Comparison of ENCODE assay signal across 24 mouse cellular contexts in the genomic region with DNA sequence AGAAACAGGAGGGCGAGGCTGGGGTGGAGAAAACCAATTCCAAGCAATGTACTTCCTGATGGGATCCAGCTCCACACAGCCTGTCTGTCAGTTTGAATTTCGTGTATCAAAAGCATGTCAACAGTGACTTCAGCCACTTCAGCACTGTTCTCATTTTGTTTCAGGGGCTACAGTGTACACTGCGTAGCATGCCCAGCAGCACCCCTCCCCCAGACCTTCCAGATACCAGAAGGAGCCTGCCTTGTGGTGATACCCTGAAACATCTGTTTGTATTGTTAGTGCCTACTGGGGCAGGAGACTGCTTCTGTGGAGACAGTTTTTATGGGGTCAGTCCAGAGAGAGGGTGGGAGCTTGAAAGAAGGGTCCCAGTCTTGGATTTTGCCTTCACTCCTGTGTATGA. TPM values are rescaled to one million over a fixed set of nuclear protein-coding genes. Genes with fewer than 3 reads are reported as not detected.
DNase-seq lines count a peak whose midpoint lies in the region; ATAC-seq and TF ChIP-seq lines count a peak whose summit lies in the region.
"Had no signal": no experiment of that assay in that cellular context is flagged by ENCODE, and none has a peak within 500 bp of the region (broad histone marks: within the 10 kb centered on the region; RNA-seq: fewer than 3 reads in every experiment).

No protein-coding gene starts in this region.

- peak overlapping the region; percentile 72 for H3K27ac ChIP-seq in heart, embryonic 12.5 days (ENCODE audit: poor library complexity, severe bottlenecking)
- H3K27ac ChIP-seq in hindbrain, embryonic 11.5 days (ENCODE audit: low read depth, low read length), result no peak overlapping the region
- no peak overlapping the region for H3K27ac ChIP-seq in hindbrain, embryonic 14.5 days
- H3K27ac ChIP-seq in ES-Bruce4 (ENCODE audit: insufficient read depth, low read length), result 0 out of 2 replicates have a peak overlapping the region, but pooled peaks have one; percentile 4
- H3K27ac ChIP-seq in liver, postnatal 0 days (ENCODE audit: low read depth), result no peak overlapping the region
- H3K27ac ChIP-seq: embryonic facial prominence, embryonic 15.5 days; hindbrain, embryonic 12.5 days; layer of hippocampus, adult 2 months; limb, embryonic 15.5 days; liver, embryonic 15.5 days; stomach, postnatal 0 days had no signal

- H3K27me3 ChIP-seq in heart, embryonic 12.5 days (replicated peaks), result no peaks in the 10 kb centered on the region
- no peaks in the 10 kb centered on the region for H3K27me3 ChIP-seq in hindbrain, embryonic 11.5 days (ENCODE audit: control insufficient read depth, insufficient read depth, low read length)
- H3K27me3 ChIP-seq in hindbrain, embryonic 14.5 days (ENCODE audit: control insufficient read depth, insufficient read depth, low read length), result no peaks in the 10 kb centered on the region
- H3K27me3 ChIP-seq in E14TG2a.4 (ENCODE audit: insufficient read depth, low read length) (no peaks in the 10 kb centered on the region), ES-Bruce4 (ENCODE audit: control insufficient read depth, insufficient read depth, low read length, poor library complexity, severe bottlenecking) (no peaks in the 10 kb centered on the region)
- H3K27me3 ChIP-seq in liver, postnatal 0 days (ENCODE audit: insufficient read depth, low read length), result no peaks in the 10 kb centered on the region
- H3K27me3 ChIP-seq: embryonic facial prominence, embryonic 15.5 days; hindbrain, embryonic 12.5 days; limb, embryonic 15.5 days; liver, embryonic 15.5 days; Patski had no signal

- TF ChIP-seq CTCF in E14TG2a.4 (conservative IDR thresholded peaks at IDR 0.05; ENCODE audit: low read length), result no peak
- TF ChIP-seq CTCF in ES-Bruce4 (IDR thresholded peaks at IDR 0.05; ENCODE audit: low read depth, low read length), result no peak
- TF ChIP-seq CTCF in liver, postnatal 0 days (IDR thresholded peaks at IDR 0.05; ENCODE audit: low read depth), result no peak

- no peak for DNase-seq in heart, adult 18-20 months
- no peak for DNase-seq in hindbrain, embryonic 11.5 days (ENCODE audit: low spot score)
- no peak for DNase-seq in hindbrain, embryonic 14.5 days (ENCODE audit: low spot score)
- DNase-seq in urinary bladder, postnatal 4 days (ENCODE audit: low spot score in 2 of 2), result no peak
- DNase-seq in liver, postnatal 0 days, result no peak
- DNase-seq: adrenal gland, adult 8-10 months; cerebellum, adult 9-10 months; gastrocnemius, postnatal 36 days; kidney, adult 8-10 months; kidney, postnatal 14 days; layer of hippocampus, postnatal 36 days; right cerebral cortex, adult 18-20 months had no signal

- ATAC-seq in heart, embryonic 12.5 days (ENCODE audit: insufficient number of reproducible peaks, low FRiP score), result no peak
- 0 out of 2 replicates have a peak, but pooled peaks have one; percentile 35 for ATAC-seq in hindbrain, embryonic 11.5 days (ENCODE audit: low FRiP score)
- ATAC-seq in hindbrain, embryonic 14.5 days (ENCODE audit: low FRiP score), result no peak
- no peak for ATAC-seq in liver, postnatal 0 days
- ATAC-seq: lung, postnatal 0 days; midbrain, embryonic 16.5 days; Patski had no signal

- TF ChIP-seq EP300 in ES-Bruce4 (IDR thresholded peaks at IDR 0.05; ENCODE audit: insufficient read depth, low read depth, low read length), result no peak
- TF ChIP-seq EP300 in liver, postnatal 0 days (IDR thresholded peaks at IDR 0.05; ENCODE audit: low read depth), result no peak

- 0 out of 2 replicates have a peak overlapping the region, but pooled peaks have one; percentile 5 for H3K9ac ChIP-seq in heart, embryonic 12.5 days
- no peak overlapping the region for H3K9ac ChIP-seq in hindbrain, embryonic 11.5 days (ENCODE audit: low read depth, low read length)
- H3K9ac ChIP-seq in hindbrain, embryonic 14.5 days, result no peak overlapping the region
- no peak overlapping the region for H3K9ac ChIP-seq in ES-Bruce4 (ENCODE audit: low read depth, poor library complexity, severe bottlenecking)
- H3K9ac ChIP-seq in liver, postnatal 0 days (replicated peaks), result no peak overlapping the region
- H3K9ac ChIP-seq: embryonic facial prominence, embryonic 15.5 days; hindbrain, embryonic 12.5 days; limb, embryonic 15.5 days; liver, embryonic 15.5 days had no signal

- H3K4me1 ChIP-seq in heart, embryonic 12.5 days (replicated peaks), result peaks cover 65% of the 10 kb centered on the region
- H3K4me1 ChIP-seq in hindbrain, embryonic 11.5 days (replicated peaks; ENCODE audit: control insufficient read depth, insufficient read depth, low read length), result peaks cover 6% of the 10 kb centered on the region; the same call in 1 of the 2 replicates
- H3K4me1 ChIP-seq in hindbrain, embryonic 14.5 days (replicated peaks; ENCODE audit: control insufficient read depth, insufficient read depth, low read length), result no peaks in the 10 kb centered on the region
- H3K4me1 ChIP-seq in E14TG2a.4 (replicated peaks; ENCODE audit: low read depth, low read length), result peaks cover 83% of the 10 kb centered on the region
- peaks cover 11% of the 10 kb centered on the region for H3K4me1 ChIP-seq in ES-Bruce4 (ENCODE audit: control insufficient read depth, insufficient read depth, low read length)
- H3K4me1 ChIP-seq in liver, postnatal 0 days (ENCODE audit: insufficient read depth), result no peaks in the 10 kb centered on the region
- H3K4me1 ChIP-seq: liver, embryonic 15.5 days had no signal

- H3K36me3 ChIP-seq in heart, embryonic 12.5 days, result no peaks in the 10 kb centered on the region
- no peaks in the 10 kb centered on the region for H3K36me3 ChIP-seq in hindbrain, embryonic 11.5 days (ENCODE audit: control insufficient read depth, insufficient read depth, low read length)
- H3K36me3 ChIP-seq in hindbrain, embryonic 14.5 days (replicated peaks; ENCODE audit: control insufficient read depth, insufficient read depth), result no peaks in the 10 kb centered on the region
- H3K36me3 ChIP-seq in E14TG2a.4 (ENCODE audit: insufficient read depth, low read length) (peaks cover 5% of the 10 kb centered on the region), ES-Bruce4 (ENCODE audit: control insufficient read depth, insufficient read depth, low read length, poor library complexity, severe bottlenecking) (no peaks in the 10 kb centered on the region)
- H3K36me3 ChIP-seq in liver, postnatal 0 days (replicated peaks; ENCODE audit: insufficient read depth, low read length), result no peaks in the 10 kb centered on the region
- H3K36me3 ChIP-seq: embryonic facial prominence, embryonic 15.5 days; hindbrain, embryonic 12.5 days; limb, embryonic 15.5 days; liver, embryonic 15.5 days had no signal

- WGBS in heart, embryonic 12.5 days, result 22% methylated on average over 3 of the region's 3 CpGs
- WGBS in hindbrain, embryonic 11.5 days, result 62% methylated on average over 3 of the region's 3 CpGs
- 61% methylated on average over 3 of the region's 3 CpGs for WGBS in hindbrain, embryonic 14.5 days
- WGBS in liver, postnatal 0 days (ENCODE audit: insufficient replicate concordance), result 80% methylated on average over 3 of the region's 3 CpGs

- H3K4me3 ChIP-seq in heart, embryonic 12.5 days, result no peak overlapping the region
- H3K4me3 ChIP-seq in hindbrain, embryonic 11.5 days (ENCODE audit: low read depth, low read length), result no peak overlapping the region
- H3K4me3 ChIP-seq in hindbrain, embryonic 14.5 days (replicated peaks; ENCODE audit: low read length), result no peak overlapping the region
- 0 out of 2 replicates have a peak overlapping the region, but pooled peaks have one; percentile 29 for H3K4me3 ChIP-seq in E14TG2a.4 (replicated peaks; ENCODE audit: low read length)
- no peak overlapping the region for H3K4me3 ChIP-seq in ES-Bruce4 (ENCODE audit: low read depth, low read length)
- no peak overlapping the region for H3K4me3 ChIP-seq in liver, postnatal 0 days (ENCODE audit: low read depth, low read length)
- H3K4me3 ChIP-seq: embryonic facial prominence, embryonic 15.5 days; hindbrain, embryonic 12.5 days; layer of hippocampus, adult 2 months; limb, embryonic 15.5 days; liver, embryonic 15.5 days had no signal

- H3K9me3 ChIP-seq in heart, embryonic 12.5 days (replicated peaks), result no peaks in the 10 kb centered on the region
- no peaks in the 10 kb centered on the region for H3K9me3 ChIP-seq in hindbrain, embryonic 11.5 days (ENCODE audit: control insufficient read depth, low read length)
- H3K9me3 ChIP-seq in hindbrain, embryonic 14.5 days (ENCODE audit: control insufficient read depth, low read length), result no peaks in the 10 kb centered on the region
- H3K9me3 ChIP-seq in E14TG2a.4 (ENCODE audit: low read length) (peaks cover 30% of the 10 kb centered on the region), ES-Bruce4 (replicated peaks; ENCODE audit: control insufficient read depth, insufficient read depth, low read length, poor library complexity, severe bottlenecking) (peaks cover 8% of the 10 kb centered on the region; the same call in 1 of the 2 replicates)
- no peaks in the 10 kb centered on the region for H3K9me3 ChIP-seq in liver, postnatal 0 days (ENCODE audit: low read length)
- H3K9me3 ChIP-seq: embryonic facial prominence, embryonic 15.5 days; hindbrain, embryonic 12.5 days; limb, embryonic 15.5 days; liver, embryonic 15.5 days had no signal

- no peak for TF ChIP-seq POLR2A in ES-Bruce4 (IDR thresholded peaks at IDR 0.05; ENCODE audit: insufficient read depth, low read length)

- H3K4me2 ChIP-seq in heart, embryonic 12.5 days, result no peak overlapping the region
- H3K4me2 ChIP-seq in hindbrain, embryonic 11.5 days (replicated peaks; ENCODE audit: low read depth, low read length), result no peak overlapping the region
- H3K4me2 ChIP-seq in hindbrain, embryonic 14.5 days (replicated peaks), result no peak overlapping the region
- no peak overlapping the region for H3K4me2 ChIP-seq in liver, postnatal 0 days (ENCODE audit: low read depth, low read length)
- H3K4me2 ChIP-seq: embryonic facial prominence, embryonic 15.5 days; hindbrain, embryonic 12.5 days; limb, embryonic 15.5 days; liver, embryonic 15.5 days had no signal

RNA-seq across cellular contexts. Expression of gene Qk, which starts 54.1 kb away (rescaled TPM):
- polyA plus RNA-seq in heart, embryonic 12.5 days (2016; fragmentation: Nextera tagmentation; extraction: Ambion mirVana), result 41.5 and 44.9 TPM in 2 replicates
- total RNA-seq in heart, adult 18-20 months (2021), result 100 to 1,000 TPM; 490 to 493 TPM
- polyA plus RNA-seq in hindbrain, embryonic 11.5 days (2014; fragmentation: Nextera tagmentation; extraction: Ambion mirVana), result 64.2 and 76.5 TPM in 2 replicates
- polyA plus RNA-seq in hindbrain, embryonic 14.5 days (2014; fragmentation: Nextera tagmentation; extraction: Ambion mirVana), result 59.4 and 63.8 TPM in 2 replicates
- 240 and 252 TPM in 2 replicates for polyA plus RNA-seq in ES-Bruce4 (2011; ENCODE audit: insufficient read depth, insufficient read length, low read depth, missing spikeins)
- polyA plus RNA-seq in liver, postnatal 0 days (2015; fragmentation: Nextera tagmentation; extraction: Ambion mirVana), result 9.1 and 9.9 TPM in 2 replicates

Comparison
In these comparisons a context has a peak if more than half of its experiments do, and no peak if none do; other contexts are left out.
1. H3K27ac ChIP-seq: peak in heart, embryonic 12.5 days (single experiment) and ES-Bruce4 (single experiment); none in hindbrain, embryonic 11.5 days (single experiment), hindbrain, embryonic 14.5 days (single experiment) and liver, postnatal 0 days (single experiment).